Mouse (Mus musculus) heart, postnatal 0 days (tissue): ENCODE results near the gene Mael.

Source experiments
- CTCF ChIP-seq: IDR thresholded peaks from 2 replicates; pipeline ENCODE4 v1.5.1; 2016; ENCODE audit warnings: antibody characterized with exemption, control low read depth, low read depth
- EP300 ChIP-seq: IDR thresholded peaks from 2 replicates; pipeline ENCODE4 v1.6.1; 2016; ENCODE audit warnings: antibody characterized with exemption, low read depth

- TF ChIP-seq EP300 (no peak), CTCF (no peak)
These were observed 70.5 kb downstream of the Mael start for GRCm38 (mm10) chr1:166168017-166168416.
